Mouse (Mus musculus): ENCODE measurements around the gene Kcnma1.

DNA sequence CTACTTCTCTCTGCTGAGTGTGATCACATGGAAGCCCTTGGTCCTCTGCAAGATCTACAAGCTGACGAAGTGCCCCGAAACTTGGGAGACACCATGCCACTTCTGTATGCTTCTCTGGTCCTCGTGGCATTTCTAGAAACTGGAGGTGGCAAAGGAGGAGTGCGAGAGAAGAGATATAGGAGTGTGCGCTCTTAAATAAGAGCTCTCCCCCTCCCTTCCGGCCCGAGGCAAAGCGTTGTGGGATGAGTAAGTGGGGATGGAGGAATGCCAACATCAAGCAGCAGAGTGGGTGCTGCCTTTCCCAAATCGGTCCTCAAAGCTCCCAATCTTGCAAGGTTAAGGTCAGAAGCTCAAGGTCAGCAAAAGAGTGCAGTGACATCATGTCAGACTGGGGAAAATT lies 426.8 kb downstream of the Kcnma1 start:
- TF ChIP-seq CTCF (IDR thresholded peaks at IDR 0.05) = no peak
- TF ChIP-seq EP300 (IDR thresholded peaks at IDR 0.05) = no peak

Measured in lung, postnatal 0 days (tissue).